Mouse (Mus musculus) small intestine, adult 2 months (tissue): ENCODE data around the gene Mrpl52. TPM values are rescaled to one million over a fixed set of nuclear protein-coding genes. Genes with fewer than 3 reads are reported as not detected.

ENCODE experiments used
- H3K27ac ChIP-seq: fragments of 200-500 bp; 2 replicates; pipeline ENCODE4 v1.5.1; 2012; ENCODE audit warnings: low read depth, low read length, control low read depth, inconsistent platforms; ENCODE audit not compliant: insufficient read depth
- H3K27me3 ChIP-seq: fragments of 200-500 bp; 2 replicates; pipeline ENCODE4 v1.6.1; 2012; ENCODE audit warnings: mild to moderate bottlenecking, moderate library complexity, low read length, inconsistent platforms; ENCODE audit not compliant: control insufficient read depth, insufficient read depth
- H3K36me3 ChIP-seq: fragments of 200-500 bp; 2 replicates; pipeline ENCODE4 v1.6.1; 2012; ENCODE audit warnings: mild to moderate bottlenecking, low read length, control low read depth, inconsistent platforms; ENCODE audit not compliant: control insufficient read depth, insufficient read depth
- H3K4me1 ChIP-seq: fragments of 200-500 bp; 2 replicates; pipeline ENCODE4 v1.6.1; 2012; ENCODE audit warnings: low read length, inconsistent platforms, mixed read lengths; ENCODE audit not compliant: control insufficient read depth, insufficient read depth, insufficient read length
- H3K4me3 ChIP-seq: fragments of 200-500 bp; 2 replicates; pipeline ENCODE4 v1.5.1; 2012; ENCODE audit warnings: low read depth, mild to moderate bottlenecking, control low read depth, inconsistent platforms, low read length, moderate library complexity
- CTCF ChIP-seq: fragments of 200-500 bp; IDR thresholded peaks from 2 replicates; pipeline ENCODE4 v1.5.1; 2012; ENCODE audit warnings: low read depth, mild to moderate bottlenecking, control low read depth, inconsistent platforms, low read length, moderate library complexity, mixed read lengths; ENCODE audit not compliant: insufficient replicate concordance, insufficient read length; ENCODE audit errors: extremely low read depth
- POLR2A ChIP-seq: fragments of 200-500 bp; IDR thresholded peaks from 2 replicates; pipeline ENCODE4 v1.6.1; 2012; ENCODE audit warnings: low read depth, mild to moderate bottlenecking, control low read depth, inconsistent platforms, low read length, moderate library complexity
- WGBS: fragments of 180-500 bp; shearing (Covaris S2); methylation state at CpG from one replicate; pipeline ENCODE4 v1.1.7; 2018; 5-methylcytosine and 5-hydroxymethylcytosine counted together
- polyA plus RNA-seq: library from polyadenylated mRNA; depleted of rRNA; stranded (reverse); fragments of >200 nt; gene quantifications from 2 replicates; pipeline ENCODE4 v1.2.3, GENCODE M21; 2012

The Mrpl52 gene
- polyA plus RNA-seq, 1 experiment: 284 TPM

GRCm38 (mm10) chr14:54432837-54433830 is 6.4 kb downstream of the Mrpl52 start:
- Histone ChIP-seq H3K4me1 (peaks cover 13% of the 10 kb centered on the region), H3K36me3 (peaks cover 5% of the 10 kb centered on the region; the same call in 1 of the 2 replicates), H3K27ac (peak overlapping the region; percentile 83), H3K4me3 (peak overlapping the region; percentile 80), H3K27me3 (no peaks in the 10 kb centered on the region; the same call in 1 of the 2 replicates)
- 28% methylated on average over 17 of the region's 17 CpGs for WGBS
- TF ChIP-seq CTCF (no peak), POLR2A (no peak)

- Histone ChIP-seq H3K27me3 (no peaks in the 10 kb centered on the region; the same call in 1 of the 2 replicates), H3K27ac (peak overlapping the region; percentile 77), H3K4me1 (peaks cover 13% of the 10 kb centered on the region), H3K36me3 (0 out of 2 replicates have a peak, but pooled peaks cover 4% of the 10 kb centered on the region), H3K4me3 (peak overlapping the region; percentile 80)
- WGBS: 31% methylated on average over 12 of the region's 12 CpGs
- TF ChIP-seq CTCF (no peak), POLR2A (no peak)
Observed at GRCm38 (mm10) chr14:54433941-54434531, 7.3 kb downstream of the Mrpl52 start.

- peaks cover 13% of the 10 kb centered on the region for H3K4me1 ChIP-seq
- no peaks in the 10 kb centered on the region; the same call in 1 of the 2 replicates for H3K27me3 ChIP-seq
- peaks cover 7% of the 10 kb centered on the region for H3K36me3 ChIP-seq
- TF ChIP-seq POLR2A (no peak), CTCF (no peak)
- H3K4me3 ChIP-seq: no peak overlapping the region
- 84% methylated on average over 11 of the region's 11 CpGs for WGBS
- H3K27ac ChIP-seq: no peak overlapping the region
Observed at GRCm38 (mm10) chr14:54435194-54435918, 8.6 kb downstream of the Mrpl52 start.

- Histone ChIP-seq H3K4me1 (peaks cover 7% of the 10 kb centered on the region), H3K4me3 (no peak overlapping the region), H3K36me3 (peaks cover 8% of the 10 kb centered on the region), H3K27ac (no peak overlapping the region), H3K27me3 (no peaks in the 10 kb centered on the region)
- 89% methylated on average over 12 of the region's 12 CpGs for WGBS
- TF ChIP-seq CTCF: no peak
- no peak for TF ChIP-seq POLR2A
Observed at GRCm38 (mm10) chr14:54439155-54439554, 12.4 kb downstream of the Mrpl52 start.

- Histone ChIP-seq H3K4me1 (peaks cover 8% of the 10 kb centered on the region), H3K27ac (no peak overlapping the region), H3K27me3 (no peaks in the 10 kb centered on the region), H3K36me3 (peaks cover 8% of the 10 kb centered on the region), H3K4me3 (no peak overlapping the region)
- 80% methylated on average over 7 of the region's 7 CpGs for WGBS
- no peak for TF ChIP-seq CTCF
- no peak for TF ChIP-seq POLR2A
Observed at GRCm38 (mm10) chr14:54439610-54440009, 12.9 kb downstream of the Mrpl52 start.

- TF ChIP-seq CTCF: no peak
- no peak for TF ChIP-seq POLR2A
- peaks cover 8% of the 10 kb centered on the region for H3K36me3 ChIP-seq
- peaks cover 7% of the 10 kb centered on the region; the same call in 1 of the 2 replicates for H3K4me1 ChIP-seq
- H3K27me3 ChIP-seq: no peaks in the 10 kb centered on the region
- no peak overlapping the region for H3K27ac ChIP-seq
- WGBS: 91% methylated on average over 14 of the region's 14 CpGs
- H3K4me3 ChIP-seq: no peak overlapping the region
Observed at GRCm38 (mm10) chr14:54440538-54440937, 13.8 kb downstream of the Mrpl52 start.

- Histone ChIP-seq H3K27me3 (no peaks in the 10 kb centered on the region), H3K4me1 (peaks cover 7% of the 10 kb centered on the region; the same call in 1 of the 2 replicates), H3K4me3 (no peak overlapping the region), H3K27ac (no peak overlapping the region), H3K36me3 (peaks cover 8% of the 10 kb centered on the region)
- TF ChIP-seq POLR2A (no peak), CTCF (no peak)
- 76% methylated on average over 4 of the region's 4 CpGs for WGBS
Observed at GRCm38 (mm10) chr14:54441365-54441764, 14.7 kb downstream of the Mrpl52 start.
